Mouse (Mus musculus) ovary, postnatal 14 days (tissue): ENCODE measurements at regions not wholly inside any gene's neighbourhood (a gene's known extent, or its start where the extent isn't known, plus 50 kb on each side); places are given as distances from the start of the nearest gene placed in this dataset.

Experiments used
- DNase-seq: peaks from one replicate; pipeline ENCODE4 v3.0.0; 2022; ENCODE audit warnings: low spot score

DNA sequence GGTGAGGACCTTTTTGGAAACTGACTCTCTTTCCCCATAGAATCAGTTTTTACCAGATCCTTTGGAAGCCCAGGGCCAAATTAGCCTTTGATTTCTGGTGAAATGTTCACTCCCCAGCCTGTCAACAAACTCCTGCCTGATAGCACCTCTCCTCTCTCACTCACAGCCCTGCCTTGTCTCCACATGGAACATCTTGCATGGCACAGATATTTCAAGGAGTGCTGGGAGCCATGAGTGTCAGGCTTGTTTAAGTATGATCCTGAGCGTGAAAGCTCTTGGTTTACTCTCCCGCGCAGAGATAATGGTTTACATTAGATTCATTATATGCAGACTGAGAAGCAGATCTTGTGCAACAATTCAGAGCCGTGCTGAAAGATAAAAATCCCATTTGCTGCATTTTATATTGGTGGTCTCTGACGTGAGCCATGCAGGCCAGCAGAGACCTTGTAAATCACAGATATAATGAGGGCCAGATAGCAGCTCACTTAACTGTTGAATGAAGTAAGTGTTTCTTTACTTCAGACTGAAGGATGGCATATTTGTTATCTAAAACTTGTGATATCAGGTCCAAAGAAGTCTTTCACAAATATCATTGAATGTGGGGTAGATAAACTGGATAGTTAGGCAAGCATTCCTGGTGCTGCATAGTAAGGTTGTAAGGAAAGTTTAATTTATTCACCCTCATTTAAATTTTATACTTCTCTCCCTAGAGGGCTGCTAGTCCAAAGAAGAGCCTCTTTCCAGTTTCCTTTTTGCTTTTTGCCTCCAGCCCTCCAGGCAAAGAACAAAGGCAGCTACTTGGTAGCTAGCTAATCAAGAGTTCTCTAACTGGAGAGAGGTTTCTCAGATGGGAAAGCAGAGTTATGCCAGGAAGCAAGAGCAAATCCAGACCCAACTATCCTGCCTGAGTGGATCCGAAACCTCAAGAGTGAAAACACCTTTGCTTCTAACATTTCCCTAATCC lies 81.8 kb downstream of the Tbx18 start:
- no peak for DNase-seq

DNA sequence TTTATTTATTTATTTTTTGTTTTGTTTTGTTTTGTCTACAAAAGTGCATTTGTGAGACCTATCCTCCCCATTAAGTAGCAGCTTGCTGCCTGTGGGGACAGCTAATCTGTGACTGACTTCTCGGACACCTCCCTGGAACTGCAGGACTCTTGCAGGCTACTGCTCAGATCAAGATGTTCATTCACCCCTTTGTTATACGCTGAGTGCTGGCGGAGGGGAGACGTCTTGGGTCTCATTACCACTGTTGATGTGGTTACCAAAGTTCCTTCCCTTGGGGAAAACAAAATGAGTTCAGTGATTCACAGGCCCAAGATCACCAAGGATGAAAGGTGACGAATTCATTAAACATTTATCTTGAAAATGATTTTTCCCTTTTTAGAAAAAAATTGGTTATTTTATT lies 82.7 kb downstream of the Tbx18 start:
- DNase-seq, result no peak

DNA sequence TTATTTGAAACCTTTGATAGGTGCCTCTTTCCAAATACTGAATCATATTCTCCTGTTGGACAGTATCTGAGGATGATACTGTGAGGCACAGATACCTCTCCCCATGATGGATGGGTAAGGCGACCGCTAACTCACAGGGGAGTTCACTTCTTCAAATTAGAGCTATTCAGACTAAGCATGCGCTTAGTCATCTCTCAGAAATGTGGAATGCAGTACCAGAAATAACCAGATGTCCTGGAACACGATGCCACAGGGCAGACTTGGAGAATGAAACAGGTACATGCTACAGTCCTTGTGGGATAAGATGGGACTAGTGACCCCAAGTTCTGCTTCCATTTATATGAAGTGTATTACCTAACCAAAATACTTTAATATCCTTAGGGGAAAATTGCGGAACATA lies 86.0 kb downstream of the Tbx18 start:
- DNase-seq, result no peak

DNA sequence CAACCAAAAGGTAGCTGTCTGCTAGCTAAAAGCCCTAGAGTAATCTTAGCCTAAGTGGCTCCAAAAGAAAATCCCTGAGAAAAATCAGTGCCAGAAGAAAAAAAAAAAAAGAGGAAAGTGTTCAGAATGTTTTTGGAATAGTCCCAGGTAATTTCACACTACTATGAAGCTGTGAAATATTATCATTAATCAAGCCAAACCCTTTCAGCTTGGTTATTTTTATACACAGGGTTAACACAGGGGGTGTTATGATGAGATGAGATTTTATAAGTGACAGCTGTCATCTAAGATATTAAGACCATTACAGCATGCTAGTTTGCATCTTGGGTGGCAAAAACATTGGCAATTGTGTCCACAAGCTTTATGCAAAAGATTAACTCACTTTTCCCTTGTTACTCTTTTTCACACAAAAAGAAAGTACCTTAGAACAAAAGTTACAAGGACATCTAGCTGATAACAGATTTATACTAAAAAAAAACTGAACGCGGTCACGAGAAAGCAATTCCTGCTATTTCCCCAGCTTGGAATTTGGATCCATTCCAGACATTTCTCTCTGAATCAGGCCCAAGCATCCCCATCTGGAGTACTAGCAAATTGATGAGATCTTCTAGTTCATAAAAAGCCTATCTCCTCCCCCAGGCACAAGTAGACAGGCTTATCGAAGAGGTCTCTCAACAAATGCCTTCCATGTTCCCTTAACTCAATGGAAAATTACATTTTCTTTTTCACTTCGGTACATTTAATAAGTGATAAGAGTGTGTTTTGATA lies 97.0 kb downstream of the Tbx18 start:
- DNase-seq, result no peak

DNA sequence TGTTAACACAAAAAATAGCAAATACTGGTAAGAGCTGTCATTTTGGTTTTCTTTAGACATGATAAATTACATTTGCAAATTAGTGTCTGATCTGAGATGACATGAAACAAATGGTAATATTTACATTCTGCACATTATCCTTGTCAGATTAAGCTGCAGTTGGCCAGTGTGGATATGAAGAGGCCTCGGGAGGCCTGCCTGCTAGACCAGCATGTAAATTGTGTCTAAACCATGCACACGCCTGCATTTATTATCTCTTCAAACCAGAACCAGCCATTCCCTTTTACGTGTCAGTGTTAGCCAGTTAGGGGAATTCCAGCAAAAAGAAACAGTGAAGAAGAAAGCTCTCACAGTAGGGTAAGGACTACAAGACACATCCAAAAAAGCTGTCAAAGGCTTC lies 104.6 kb downstream of the Tbx18 start:
- DNase-seq, result no peak

DNA sequence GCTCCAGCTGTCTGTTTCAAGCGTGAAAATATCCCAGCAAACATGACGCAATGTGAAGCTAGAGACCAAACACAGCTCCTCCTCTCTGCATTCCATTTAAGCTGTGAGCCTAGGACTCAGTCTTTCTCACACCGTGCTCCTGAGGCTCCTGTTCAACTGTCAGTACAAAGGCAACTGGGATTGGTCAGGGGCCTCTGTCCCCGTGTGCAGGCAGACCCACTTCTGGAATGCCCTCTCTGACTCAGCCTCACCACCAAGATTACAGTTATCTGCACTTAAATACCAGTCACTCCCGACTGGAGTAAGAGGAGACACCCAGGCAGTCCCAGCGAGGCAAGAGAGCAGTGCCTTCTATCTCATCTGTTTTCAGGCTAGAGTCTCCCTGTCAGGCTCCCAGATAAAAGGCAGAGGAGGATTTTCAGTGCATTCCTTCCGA lies 112.8 kb downstream of the Tbx18 start:
- DNase-seq, result no peak

DNA sequence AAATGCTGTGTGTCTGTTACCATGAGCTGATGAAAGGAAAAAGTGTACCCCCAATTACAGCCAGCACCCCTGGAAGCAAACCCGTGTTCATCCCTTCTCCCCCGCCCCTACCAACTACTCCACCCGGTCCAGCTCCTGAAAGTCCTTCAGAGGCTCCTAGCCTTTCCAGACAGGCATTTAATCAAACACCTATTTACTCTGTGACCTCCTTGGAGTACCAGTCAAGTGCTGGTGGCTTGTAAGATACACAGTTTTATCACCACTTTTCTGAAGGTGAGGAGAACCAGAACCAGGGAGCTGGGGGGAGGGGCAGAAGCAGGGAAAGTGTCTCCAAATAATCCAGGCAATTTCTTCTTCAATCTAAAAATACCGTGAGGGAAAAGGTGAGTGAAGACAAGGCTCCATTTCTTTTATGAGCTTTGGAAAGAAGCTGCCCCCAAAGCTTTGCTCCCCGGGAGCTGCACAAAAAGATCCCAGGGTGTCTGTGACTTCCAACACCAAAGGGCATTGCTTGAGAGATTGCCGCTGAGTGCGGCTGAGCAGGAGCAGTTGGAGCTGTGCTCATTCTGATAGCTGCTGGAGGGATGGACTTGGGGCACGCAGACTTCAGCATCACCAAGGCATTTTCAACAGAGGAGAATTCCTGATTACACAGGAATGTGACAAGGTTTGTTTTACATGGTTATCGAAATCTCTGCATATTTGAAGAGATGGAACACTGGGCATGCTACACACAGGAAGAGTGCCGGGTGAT lies 123.0 kb downstream of the Tbx18 start:
- no peak for DNase-seq

DNA sequence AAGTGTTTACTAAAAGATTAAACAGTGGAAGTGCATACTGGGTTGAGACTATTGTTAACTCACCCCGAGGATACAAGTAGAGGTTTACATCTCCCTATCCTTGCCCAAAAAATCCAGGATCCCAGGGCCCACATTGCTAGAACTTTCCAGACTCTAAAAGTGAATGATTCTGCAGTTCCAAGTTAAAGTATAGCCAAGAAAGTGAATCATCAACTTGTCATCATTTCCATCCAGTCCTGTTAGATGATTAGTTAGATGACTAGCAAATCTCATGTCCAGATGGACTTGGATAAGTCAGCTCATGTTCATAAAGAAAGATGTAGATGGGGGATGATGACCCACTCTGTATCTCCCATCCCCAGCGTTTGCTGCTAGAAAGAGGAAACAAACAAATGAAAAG lies 155.5 kb downstream of the Tbx18 start:
- no peak for DNase-seq

DNA sequence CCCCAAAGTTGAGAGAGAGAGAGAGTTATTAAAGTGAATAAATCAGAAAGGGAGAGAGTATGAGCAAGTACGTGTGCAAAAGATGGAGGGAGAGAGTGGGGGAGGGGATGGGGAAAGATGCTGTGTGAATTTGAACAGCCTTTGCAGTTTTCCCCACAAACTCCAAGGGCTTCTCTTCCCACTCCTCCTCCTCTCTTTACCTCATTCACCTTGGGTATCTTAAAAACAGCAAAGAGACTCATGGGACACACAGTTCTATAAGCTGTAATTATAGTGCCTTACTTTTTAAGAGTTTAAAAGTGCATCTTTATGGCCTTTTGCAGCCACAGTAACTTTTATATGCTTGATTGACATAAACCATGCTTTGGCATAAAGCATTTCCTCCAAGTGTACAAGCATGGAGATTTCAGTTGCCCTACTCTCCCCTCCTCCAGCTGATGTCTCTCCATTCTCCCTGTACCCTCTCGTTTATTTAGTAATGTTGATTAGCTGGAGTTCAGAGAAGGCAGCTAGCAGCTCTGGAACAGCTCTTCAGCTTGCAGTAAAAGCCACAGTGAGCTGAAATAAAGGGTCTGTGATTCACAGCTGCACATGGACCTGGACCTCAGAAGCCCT lies 156.7 kb downstream of the Tbx18 start:
- DNase-seq, result no peak

DNA sequence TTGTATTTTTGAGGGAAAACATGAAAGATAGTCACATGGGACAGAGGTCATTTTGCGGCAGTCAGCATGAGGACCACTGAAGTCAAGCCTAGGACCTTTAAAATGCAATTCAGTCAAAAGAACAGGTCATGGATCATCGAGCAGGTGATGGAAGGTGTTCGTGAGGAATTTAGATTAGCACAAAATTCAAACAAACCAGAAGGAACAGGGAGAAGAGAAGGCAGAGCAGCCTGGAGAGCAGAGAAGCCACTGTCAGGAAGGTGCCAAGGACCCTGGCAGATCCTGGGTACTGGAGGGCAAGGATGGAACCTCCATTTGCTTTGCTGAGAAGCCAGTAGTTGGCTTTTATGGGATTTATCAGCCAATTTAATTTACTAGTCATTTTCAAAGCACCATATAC lies 167.8 kb downstream of the Tbx18 start:
- no peak for DNase-seq

DNA sequence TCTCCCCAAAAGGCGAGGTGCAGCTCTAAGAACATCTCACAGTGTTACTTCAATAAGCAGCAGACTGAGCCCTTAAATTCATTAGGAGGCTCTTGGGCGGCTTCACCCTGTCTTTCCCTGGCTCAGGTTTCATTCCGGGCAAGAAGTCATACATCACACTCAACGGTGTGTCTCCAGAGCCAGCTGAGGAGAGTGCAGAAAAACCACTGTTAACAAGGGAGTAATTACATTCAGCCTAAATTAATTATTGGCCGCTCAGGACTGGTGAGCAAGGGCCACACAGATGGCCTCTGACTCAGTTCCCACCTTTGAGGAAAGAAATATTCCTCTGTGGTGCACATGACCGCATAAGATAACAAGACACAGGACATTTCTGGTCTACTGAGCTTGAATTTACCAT lies 168.3 kb downstream of the Tbx18 start:
- DNase-seq, result no peak

DNA sequence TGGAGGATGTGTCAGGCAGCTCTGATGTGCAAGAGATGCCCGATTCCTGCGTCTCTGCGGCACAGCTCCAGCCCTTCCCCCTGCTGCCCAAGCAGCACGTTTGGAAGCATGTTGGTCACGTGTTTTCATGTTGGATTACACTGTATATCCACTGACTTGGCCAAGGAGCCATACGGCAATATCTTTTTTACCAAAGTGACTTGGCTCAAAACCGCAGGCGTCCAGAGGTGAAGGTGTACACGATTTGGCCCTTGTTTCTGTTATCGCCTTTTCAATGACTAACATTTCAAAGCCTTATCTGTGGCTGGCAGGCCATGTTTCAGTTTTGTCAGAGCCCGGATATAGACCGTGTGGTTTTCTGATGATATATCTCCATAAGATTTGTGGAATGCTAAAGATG lies 173.2 kb downstream of the Tbx18 start:
- no peak for DNase-seq

DNA sequence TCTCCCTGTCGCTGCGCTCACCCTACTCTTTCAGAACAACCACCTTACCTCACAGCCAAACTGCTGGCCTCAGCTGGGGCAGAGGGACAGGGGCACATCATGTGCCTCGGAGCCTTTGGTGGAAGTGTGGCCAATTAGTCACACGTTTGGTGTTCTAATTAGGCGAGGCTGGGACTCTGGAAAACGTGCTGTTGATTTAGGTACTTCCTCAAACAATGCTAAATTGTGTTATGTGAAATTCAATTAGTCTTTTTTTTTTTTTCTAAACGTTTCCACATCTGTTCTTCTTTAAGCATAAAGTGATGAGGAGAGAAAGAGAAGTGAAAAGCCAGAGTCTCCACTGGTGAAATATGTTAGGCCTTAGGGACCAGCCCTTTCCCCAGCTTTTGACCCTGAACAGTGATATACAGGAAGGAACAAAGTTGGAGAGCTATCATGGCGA lies 174.1 kb downstream of the Tbx18 start:
- no peak for DNase-seq

DNA sequence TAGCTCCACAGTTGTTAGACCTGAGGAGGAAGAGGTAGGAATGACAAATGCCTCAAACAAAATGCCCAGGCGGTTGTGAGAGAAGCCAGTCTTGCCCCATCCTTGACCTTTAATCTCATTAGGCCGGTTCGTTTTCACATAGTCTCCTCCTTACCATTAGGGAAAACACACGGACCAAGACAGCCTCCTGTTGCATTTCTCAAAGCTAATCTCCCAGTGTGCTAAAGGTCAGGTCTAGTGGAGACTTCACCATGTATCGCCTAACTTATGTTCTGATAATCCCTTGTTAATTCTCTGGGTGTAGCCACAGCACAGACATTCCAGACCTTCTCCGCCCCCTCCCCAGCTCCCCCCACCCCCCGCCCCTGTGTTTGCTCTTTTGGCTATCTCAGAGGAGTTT lies 174.5 kb downstream of the Tbx18 start:
- no peak for DNase-seq

DNA sequence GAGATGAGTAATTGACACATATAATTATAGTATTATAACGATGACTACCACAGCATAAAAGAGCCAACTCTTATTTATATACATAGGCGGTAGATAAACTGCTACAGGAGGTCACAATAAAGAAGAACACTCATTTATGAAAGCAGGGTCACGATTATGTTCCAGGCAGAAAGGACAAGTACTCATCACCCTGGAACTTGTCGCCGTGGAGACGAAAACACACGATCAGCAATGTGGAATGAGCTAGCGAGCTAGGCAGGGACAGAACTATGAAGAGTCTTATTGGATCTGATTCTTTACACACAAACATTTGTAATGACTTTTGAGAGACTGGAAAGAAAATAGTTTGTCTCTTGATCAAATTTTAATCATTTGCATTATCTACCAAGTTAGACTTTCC lies 197.9 kb downstream of the Tbx18 start:
- DNase-seq, result no peak

DNA sequence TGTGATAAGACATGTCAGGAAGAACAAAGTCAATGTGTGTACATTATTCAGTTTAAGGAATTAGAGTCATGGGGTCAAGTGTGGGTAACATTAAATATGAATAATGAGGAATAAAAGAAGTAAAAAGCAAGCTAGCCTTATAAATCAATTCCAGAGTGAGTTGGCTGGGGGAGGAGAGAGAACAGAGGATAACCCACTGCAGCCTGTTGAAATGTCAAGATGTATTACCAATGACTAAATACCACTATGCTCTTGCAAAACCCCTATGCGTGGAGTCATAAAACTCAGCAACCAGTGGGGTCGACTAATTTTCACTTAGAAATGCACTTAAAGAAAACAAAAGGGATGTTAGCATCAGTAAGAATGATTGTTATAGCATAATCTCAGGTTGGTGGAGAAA lies 201.2 kb downstream of the Tbx18 start:
- no peak for DNase-seq

DNA sequence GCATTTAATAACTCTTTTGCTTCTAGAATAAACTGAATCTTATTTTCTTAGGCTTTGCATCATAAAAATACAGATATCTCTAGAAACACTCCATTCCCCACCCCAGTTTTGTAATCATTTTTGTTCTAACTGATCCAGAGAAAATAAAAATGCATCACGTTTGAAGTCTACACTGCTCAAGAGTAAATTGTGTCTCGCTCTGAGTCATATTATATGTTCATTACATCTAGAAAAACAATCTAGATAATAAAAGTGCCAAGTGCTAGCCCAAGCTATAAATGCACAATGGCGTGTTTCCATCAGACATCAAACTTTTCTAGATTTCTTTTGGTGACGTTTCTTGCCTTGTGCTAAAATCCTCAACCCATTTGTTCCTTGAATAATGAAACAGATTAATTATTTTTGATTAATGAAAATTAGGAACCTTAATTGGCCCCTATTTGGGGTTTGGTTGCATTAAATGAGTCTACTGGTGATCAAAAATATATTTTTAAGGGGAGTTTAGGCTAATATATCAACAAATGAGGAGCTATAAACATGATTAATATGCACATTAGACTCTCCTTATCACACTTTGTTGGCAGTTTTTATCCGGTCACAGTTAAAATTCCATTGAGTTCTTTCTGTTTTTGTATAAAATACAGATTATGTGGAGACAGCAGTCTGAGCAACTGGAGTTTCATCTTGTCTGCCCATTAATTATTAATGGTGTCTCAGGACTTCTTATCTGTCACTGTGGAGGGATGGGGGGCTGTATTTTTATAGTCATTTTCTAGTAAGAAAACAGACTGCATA lies 206.0 kb downstream of the Tbx18 start:
- no peak for DNase-seq

DNA sequence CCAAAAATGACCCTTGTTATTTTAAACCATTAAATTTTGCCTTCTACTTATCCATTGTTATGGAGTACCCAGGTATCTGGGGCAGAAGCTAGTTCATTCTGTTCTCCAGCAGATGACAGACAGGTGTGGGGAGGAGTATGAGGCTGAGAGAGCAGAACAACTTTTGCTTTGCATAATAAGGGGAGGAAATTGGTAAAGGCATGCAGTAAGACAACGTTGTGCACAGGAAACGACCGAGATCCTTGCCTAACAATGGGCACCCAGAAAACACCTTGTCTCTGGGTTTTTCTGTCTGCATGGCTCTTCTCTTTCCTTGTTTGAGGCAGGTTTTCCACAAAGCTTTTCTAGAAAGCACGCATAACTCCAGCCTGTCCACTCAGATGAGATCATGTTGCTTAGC lies 220.4 kb downstream of the Tbx18 start:
- no peak for DNase-seq

DNA sequence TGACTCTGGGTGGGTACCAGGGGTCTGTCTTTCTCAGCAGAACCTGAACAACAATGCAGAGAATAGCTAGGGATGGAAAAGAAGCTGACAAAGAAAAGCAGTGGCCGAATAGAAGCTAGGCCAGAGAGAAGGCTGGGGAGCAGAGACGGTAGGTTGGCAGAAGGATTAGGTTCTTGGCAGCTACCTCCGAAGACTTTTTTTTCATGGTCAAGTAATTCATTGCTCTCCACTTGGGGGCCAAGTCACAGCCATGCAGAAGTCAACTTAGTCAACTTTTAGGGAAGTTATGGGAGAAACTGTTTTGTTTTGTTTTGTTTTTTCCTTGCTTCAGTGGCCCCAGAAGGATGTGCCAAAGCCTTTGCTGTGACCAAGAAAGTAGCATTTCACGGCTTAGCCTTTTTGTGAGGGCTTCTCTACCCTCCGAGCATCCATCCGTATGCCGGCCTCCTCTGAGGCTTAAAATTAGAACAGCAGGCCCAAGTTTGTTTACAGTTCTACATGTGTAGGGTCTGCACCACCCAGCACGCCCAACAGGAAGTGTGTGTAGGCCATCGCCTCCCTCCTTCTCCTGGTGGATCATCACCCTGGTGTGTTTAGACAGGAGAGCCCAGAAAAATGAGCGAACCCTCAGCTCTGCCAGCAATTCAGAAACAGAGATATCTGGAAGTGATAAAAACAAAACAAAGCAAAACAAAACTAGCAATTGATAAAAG lies 226.2 kb downstream of the Tbx18 start:
- DNase-seq, result no peak

DNA sequence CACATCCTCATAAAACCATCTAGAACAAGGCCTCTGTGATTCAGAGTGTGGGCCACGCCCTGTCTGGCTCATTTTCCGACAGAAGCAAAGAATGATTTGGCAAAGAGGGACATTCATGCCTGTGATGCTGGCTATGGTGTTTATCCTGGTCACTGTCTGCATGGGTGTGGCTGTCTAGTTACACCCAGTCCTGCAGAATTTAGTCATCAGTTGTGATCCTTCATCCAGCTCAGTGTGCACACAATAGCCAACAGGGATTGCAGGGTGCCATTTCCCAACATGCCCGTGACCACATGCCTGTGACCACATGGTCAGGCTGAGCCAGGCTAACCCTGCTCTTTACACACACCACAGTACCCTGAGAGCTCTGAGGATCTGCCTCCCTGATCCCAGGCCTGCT lies 208.8 kb upstream of the Cep162 start:
- no peak for DNase-seq

DNA sequence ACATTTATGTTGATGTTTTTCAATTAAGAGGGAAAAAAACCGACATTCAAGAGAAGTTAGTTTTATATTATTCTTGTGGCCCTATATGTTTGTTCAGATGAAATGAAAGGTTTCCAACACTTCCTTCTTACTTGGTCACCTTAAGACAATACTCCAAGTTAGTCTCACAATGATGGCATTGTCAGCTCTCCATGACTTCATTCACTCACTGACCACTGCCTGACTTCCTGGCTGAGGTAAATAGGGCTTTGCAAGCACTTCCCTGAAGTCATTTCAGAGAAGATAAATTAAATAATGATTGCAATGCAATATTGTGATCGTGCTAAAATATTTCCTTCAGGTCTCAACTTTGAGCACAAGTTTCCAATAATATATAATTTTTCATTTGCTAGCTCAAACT lies 197.9 kb upstream of the Cep162 start:
- DNase-seq, result no peak
